Mouse (Mus musculus) ES-CJ7 (cell line): ENCODE measurements around the gene Prss47.

Experiments
- DNase-seq: peaks from one replicate; pipeline ENCODE4 v3.0.0; 2011; ENCODE audit warnings: low read depth, low spot score

The Prss47 gene

GRCm38 (mm10) chr13:65052660-65053059 is at the start of gene Prss47:
TSS of gene Prss47 (minus strand) at chr13:65052760.
- DNase-seq, result no peak

DNA sequence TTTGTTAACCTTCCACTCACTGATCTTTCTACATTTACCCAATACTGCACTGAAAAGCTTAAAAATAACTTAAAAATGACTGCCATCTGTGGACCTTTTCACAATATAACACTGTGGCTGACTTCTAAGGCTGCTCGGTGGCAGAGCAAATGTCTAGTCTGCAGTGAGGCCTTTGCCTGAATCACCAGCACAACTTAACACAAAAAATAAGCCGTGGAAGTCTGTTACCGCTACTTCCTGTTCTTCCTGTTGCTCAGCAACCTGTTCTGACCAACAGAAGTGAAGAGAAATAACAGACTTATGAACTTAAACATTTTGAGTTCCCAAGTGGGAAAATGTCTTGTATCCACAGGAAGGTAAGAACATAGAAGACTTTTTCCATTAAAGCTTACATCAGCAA is 48.7 kb upstream of the Prss47 start:
- no peak for DNase-seq

DNA sequence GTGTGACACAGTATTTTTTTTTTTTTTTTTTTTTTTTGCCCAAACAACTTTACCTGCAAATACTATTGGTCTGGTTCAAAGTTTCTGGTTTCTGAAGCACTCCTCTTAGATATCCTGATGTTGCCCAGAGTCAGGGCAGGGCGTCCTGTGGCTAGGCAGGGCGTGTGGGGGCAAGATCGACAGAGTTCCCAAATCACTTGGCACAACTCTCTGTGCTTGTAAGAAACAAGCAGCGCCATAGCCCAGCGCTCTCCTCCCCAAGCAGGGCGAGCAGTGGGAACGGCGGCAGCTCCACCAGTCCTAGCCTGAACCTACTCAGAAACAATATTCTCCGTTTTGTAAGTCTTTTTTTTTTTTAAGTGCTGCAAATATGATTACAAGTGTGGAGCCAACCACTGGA is 48.1 kb upstream of the Prss47 start:
- no peak for DNase-seq

DNA sequence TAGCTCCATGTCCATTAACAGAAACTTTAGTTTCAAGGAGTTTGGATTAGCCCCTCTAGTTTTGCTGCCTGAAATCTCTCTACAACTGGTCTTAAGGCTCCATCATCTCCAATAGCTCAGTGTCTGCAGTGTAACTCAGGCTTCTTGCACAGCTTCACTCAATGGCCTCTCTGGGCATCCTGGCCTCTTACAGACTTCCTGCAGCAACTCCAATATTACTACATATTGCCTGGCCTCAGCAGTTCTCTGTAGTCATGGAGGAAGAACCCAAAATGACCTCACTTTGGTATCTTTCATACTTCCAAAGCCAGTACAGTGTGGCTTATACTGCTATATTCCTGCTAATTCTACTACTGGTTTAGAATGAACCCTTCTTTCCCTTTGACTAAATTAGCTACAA is 44.5 kb upstream of the Prss47 start:
- no peak for DNase-seq

- no peak for DNase-seq
These were observed 43.4 kb upstream of the Prss47 start for GRCm38 (mm10) chr13:65095923-65096322.

GRCm38 (mm10) chr13:65069969-65070368 is 17.4 kb upstream of the Prss47 start:
- no peak for DNase-seq

GRCm38 (mm10) chr13:65035057-65035456 is 17.5 kb downstream of the Prss47 start:
- DNase-seq, result peak; percentile 48

DNA sequence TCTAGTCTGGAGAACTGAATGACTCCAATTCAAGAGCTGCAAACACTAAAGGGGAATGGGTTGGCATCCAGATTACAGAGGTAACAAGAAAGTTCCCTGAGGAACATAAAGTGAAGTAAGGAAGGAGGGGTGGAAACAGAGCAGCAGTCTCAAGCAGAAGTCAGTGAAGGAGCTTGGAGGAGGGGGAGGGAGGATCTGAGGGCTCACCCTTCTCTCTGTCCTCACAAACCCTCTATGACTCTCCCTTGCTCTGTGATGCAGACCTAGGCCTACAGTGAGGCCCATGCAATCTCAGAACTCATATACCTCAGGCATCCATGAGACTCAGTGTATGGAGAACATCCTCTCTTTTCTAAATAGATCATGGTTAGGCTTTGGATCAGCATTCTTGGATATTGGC is 19.8 kb downstream of the Prss47 start, which contains the start of gene Spata31d1c:
TSS of gene Spata31d1c (plus strand) at position 301 of the 400 bp plus-strand sequence.
- no peak for DNase-seq

DNA sequence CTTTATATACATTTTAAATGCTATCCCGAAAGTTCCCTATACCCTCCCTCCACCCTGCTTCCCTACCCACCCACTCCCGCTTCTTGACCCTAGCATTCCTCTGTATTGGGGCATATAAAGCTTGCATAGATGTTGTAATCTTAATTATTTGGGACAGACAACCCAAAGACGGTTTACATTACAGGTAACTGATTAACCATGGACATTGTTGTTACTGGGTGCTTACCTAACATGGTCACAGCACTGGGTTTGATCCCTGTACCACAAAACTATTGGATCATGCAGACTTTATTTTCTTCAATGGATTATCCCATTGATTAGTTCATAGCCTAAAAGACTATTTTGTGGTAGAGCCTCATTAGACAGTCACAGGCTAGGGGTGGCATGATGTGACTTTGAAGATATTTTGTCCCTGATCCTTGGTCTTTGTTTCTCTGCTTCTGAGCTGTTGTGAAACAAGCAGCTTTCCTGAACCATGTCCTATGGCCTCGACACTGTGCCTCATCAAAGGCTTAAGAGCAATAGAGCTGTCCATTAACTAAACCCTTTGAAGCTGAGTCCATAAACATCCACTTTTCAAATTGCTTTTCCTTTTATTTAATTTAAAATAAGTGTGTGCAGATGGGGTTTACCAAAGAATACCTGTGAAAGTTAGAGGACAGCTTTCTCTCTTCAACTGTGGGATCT is 41.4 kb downstream of the Prss47 start:
- DNase-seq, result no peak

DNA sequence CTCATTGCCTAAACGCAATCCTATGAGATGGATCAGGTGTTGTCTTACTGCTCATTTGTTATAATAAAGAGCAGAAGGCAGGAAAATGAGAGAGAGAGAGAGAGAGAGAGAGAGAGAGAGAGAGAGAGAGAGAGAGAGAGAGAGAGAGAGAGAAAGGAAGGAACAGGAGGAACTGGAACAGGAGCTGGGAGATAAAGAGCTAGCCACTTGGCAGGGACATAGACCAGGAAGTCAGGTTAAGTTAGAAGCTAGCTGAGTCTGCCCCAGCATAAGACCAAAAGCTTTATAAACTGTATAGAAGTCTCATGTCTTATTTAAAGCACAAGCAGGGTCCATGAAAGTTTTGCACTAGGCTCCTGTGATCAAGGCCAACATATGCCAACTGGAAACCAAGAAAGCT is 44.6 kb downstream of the Prss47 start:
- DNase-seq, result no peak

DNA sequence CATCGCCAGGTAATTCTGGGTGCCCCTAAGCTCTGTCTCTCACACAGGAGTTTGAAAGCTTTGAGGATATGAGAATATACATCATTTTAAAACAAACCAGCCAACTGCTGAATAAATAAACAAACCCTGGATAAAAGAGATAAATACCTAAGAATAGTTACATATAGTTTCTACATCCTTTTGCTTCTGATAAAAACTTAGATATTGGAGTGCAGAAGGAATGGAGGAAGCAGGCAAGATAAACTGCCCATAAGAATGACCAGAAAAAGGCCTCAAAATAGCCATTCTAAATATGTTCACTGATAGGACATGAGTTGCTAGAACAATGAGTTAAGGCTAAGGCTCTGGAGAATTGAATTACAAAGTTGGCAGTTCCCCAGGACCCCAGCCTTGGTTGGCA is 45.8 kb downstream of the Prss47 start:
- no peak for DNase-seq

DNA sequence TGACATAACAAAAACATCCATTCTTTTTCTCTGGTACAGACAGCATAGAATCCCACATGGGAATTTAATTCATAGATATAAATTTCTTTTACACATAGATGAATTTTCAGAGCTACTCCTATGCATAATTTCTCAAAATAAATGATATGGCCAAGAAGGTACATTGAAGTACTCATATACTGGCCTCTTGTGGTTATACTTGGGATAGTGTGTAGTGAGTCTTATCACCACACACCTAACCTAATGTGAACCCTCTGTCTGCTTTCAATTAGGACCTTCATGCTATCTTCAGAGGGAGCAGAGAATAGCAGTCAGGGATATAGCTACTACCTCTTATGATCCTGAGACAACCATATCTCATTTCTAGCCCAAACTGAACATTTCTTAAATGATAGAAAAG is 47.1 kb downstream of the Prss47 start:
- DNase-seq, result no peak
